Mouse (Mus musculus): ENCODE measurements around the gene Gm20388. TPM values are rescaled to one million over a fixed set of nuclear protein-coding genes. Genes with fewer than 3 reads are reported as not detected.
A peak's percentile ranks its signal among the peaks of the same experiment; 100 is the strongest.

Gene Gm20388
- polyA plus RNA-seq, 1 experiment from 2014 or later = 2.5 TPM

DNA sequence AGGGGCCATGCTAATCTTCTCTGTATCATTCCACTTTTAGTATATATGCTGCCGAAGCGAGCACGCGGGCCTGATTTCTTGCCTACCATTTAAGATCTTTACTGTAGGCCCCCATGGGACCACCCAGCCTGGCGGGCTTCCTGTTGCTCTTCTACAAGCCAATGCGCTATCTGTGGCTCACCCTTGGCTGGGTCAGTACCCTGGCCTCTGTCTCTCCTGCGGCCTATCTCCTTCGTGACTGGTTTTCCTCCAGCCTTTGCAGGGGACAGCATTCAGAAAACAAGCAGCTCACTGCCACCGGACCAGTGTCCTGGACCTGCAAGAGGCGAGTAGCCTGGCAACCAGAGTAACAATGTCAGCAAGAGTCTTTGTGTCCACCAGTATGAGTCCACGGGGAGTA lies 2610.0 kb downstream of the Gm20388 start:
- 88% methylated on average over 11 of the region's 11 CpGs for WGBS
- H3K27ac ChIP-seq = peak overlapping the region; percentile 56

GRCm38 (mm10) chr8:122522796-122523651 lies 2612.4 kb downstream of the Gm20388 start:
- WGBS = 47% methylated on average over 14 of the region's 14 CpGs
- peaks cover 73% of the 10 kb centered on the region for H3K4me1 ChIP-seq
- H3K4me3 ChIP-seq = peak overlapping the region; percentile 28

More for the DNA sequence above, 2610.0 kb downstream of the Gm20388 start:
- Histone ChIP-seq H3K4me3 (no peak overlapping the region), H3K9me3 (replicated peaks) (no peaks in the 10 kb centered on the region), H3K4me1 (peaks cover 73% of the 10 kb centered on the region), H3K36me3 (no peaks in the 10 kb centered on the region), H3K27me3 (ENCODE audit: low read depth, poor library complexity, severe bottlenecking) (no peaks in the 10 kb centered on the region)
- DNase-seq (ENCODE audit: low spot score) = no peak

DNA sequence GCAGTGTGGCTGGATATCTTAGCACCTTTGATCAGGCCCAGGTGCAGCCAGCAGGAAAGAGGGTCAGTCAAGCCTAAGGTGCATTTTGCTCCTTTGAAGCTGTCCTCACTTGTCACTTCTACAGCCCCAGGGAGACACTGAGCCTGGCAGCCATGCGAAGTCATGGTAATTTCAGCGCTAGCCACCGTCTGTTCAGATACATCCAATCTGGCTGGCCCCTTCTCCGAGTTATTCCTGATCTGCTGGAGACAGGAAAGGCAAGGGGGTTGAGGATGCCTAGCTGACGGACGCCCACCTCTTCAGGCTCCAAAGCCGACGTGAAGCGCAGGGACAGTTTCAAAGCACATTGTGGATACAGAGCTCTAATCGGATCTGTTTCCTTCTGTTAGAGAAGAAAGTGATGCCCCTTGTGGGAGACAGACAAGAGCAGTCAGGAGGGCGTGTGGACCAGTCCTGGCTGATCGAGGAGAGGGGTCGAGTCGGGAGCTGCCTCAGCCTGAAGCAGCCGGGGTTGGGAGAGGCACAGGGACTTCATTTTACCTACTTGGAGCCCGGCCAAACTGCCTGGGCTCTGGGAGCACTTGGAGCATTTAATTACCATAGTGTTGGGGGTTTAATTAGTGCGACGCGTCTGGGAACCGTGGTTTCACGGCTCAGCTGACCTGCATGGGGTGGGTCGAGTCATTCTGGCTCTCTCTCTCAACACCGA lies 2613.2 kb downstream of the Gm20388 start:
- peak; percentile 43 for DNase-seq (ENCODE audit: low spot score)

More at GRCm38 (mm10) chr8:122522796-122523651, 2612.4 kb downstream of the Gm20388 start:
- Histone ChIP-seq H3K27ac (peak overlapping the region; percentile 81), H3K9me3 (replicated peaks) (no peaks in the 10 kb centered on the region), H3K36me3 (peaks cover 3% of the 10 kb centered on the region; the same call in 1 of the 2 replicates), H3K27me3 (ENCODE audit: low read depth, poor library complexity, severe bottlenecking) (no peaks in the 10 kb centered on the region)
- peak; percentile 48 for DNase-seq (ENCODE audit: low spot score)

GRCm38 (mm10) chr8:122524506-122524905 lies 2613.9 kb downstream of the Gm20388 start:
- no peak for DNase-seq (ENCODE audit: low spot score)
- peaks cover 7% of the 10 kb centered on the region; the same call in 1 of the 2 replicates for H3K36me3 ChIP-seq
- H3K4me3 ChIP-seq = peak overlapping the region; percentile 28
- peaks cover 60% of the 10 kb centered on the region for H3K4me1 ChIP-seq
- H3K27me3 ChIP-seq (ENCODE audit: low read depth, poor library complexity, severe bottlenecking) = no peaks in the 10 kb centered on the region
- no peaks in the 10 kb centered on the region for H3K9me3 ChIP-seq (replicated peaks)
- 85% methylated on average over 6 of the region's 6 CpGs for WGBS
- H3K27ac ChIP-seq = peak overlapping the region; percentile 81

More for the DNA sequence above, 2613.2 kb downstream of the Gm20388 start:
- H3K4me3 ChIP-seq = peak overlapping the region; percentile 28
- peaks cover 7% of the 10 kb centered on the region; the same call in 1 of the 2 replicates for H3K36me3 ChIP-seq
- no peaks in the 10 kb centered on the region for H3K9me3 ChIP-seq (replicated peaks)
- peak overlapping the region; percentile 81 for H3K27ac ChIP-seq
- no peaks in the 10 kb centered on the region for H3K27me3 ChIP-seq (ENCODE audit: low read depth, poor library complexity, severe bottlenecking)
- WGBS = 25% methylated on average over 23 of the region's 23 CpGs
- H3K4me1 ChIP-seq = peaks cover 65% of the 10 kb centered on the region

- H3K4me3 ChIP-seq = no peak overlapping the region
- H3K9me3 ChIP-seq (replicated peaks) = no peaks in the 10 kb centered on the region
- WGBS = 70% methylated on average over 6 of the region's 6 CpGs
- peak overlapping the region; percentile 81 for H3K27ac ChIP-seq
- no peak for DNase-seq (ENCODE audit: low spot score)
- H3K4me1 ChIP-seq = peaks cover 55% of the 10 kb centered on the region
- H3K36me3 ChIP-seq = peaks cover 7% of the 10 kb centered on the region; the same call in 1 of the 2 replicates
- no peaks in the 10 kb centered on the region for H3K27me3 ChIP-seq (ENCODE audit: low read depth, poor library complexity, severe bottlenecking)
Measured at GRCm38 (mm10) chr8:122525004-122525403, 2614.4 kb downstream of the Gm20388 start.

DNA sequence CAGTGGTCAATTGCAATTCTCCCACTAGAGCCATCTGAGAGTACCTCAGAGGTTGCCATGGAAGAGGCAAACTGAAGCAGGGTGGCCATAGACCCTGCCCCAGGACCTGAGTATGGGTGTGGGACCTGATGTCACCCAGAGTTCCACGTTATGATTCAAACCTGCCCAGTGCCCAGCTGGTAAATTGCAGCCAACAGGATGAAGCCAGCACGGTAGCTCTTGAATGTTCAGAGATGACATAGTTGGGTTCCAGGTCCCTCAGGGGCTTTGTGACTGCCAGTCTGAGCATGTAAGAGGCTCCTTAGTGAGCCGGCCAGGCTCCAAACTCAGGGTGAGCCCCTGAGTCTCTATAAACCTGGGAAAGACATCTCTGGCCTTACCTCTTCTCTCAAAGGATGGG lies 2615.4 kb downstream of the Gm20388 start:
- no peak for DNase-seq (ENCODE audit: low spot score)
- 77% methylated on average over 3 of the region's 3 CpGs for WGBS
- Histone ChIP-seq H3K27me3 (ENCODE audit: low read depth, poor library complexity, severe bottlenecking) (no peaks in the 10 kb centered on the region), H3K27ac (peak overlapping the region; percentile 59; the same call in 1 of the 2 replicates), H3K36me3 (peaks cover 7% of the 10 kb centered on the region; the same call in 1 of the 2 replicates), H3K9me3 (replicated peaks) (no peaks in the 10 kb centered on the region), H3K4me1 (peaks cover 54% of the 10 kb centered on the region), H3K4me3 (no peak overlapping the region)

DNA sequence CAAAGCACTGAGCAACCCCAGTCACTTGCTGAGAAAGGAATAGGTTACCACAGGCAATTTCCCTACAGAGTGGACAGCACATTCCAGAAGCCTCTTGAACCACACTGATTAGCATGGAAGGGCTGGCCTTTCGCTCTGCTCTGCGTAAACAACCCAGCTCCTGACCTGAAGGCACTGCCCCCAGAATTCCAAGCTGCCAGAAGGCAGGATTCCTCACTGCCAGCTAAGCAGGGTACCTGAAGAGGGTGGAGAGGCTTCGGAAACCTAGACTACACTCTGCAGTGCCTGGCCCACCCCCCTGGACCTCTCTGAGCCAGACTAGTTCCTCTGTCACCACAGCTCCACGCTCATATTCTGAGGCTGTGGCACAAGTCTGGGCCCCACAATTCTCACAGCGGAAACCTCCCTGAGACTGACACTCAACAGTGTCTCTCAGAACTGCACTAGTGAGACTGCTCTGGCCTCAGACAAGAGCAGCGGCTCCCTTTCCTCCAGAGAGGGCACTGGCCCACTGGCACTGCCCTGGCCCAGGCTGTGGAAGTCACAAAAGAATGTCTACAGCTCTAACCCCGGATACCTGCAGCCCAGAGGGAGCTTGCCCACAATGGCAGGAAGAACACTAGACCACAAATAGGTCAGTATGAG lies 2616.0 kb downstream of the Gm20388 start:
- H3K36me3 ChIP-seq = peaks cover 7% of the 10 kb centered on the region; the same call in 1 of the 2 replicates
- no peaks in the 10 kb centered on the region for H3K9me3 ChIP-seq (replicated peaks)
- peak overlapping the region; percentile 59 for H3K27ac ChIP-seq
- DNase-seq (ENCODE audit: low spot score) = no peak
- no peaks in the 10 kb centered on the region for H3K27me3 ChIP-seq (ENCODE audit: low read depth, poor library complexity, severe bottlenecking)
- peaks cover 58% of the 10 kb centered on the region for H3K4me1 ChIP-seq
- 65% methylated on average over 7 of the region's 7 CpGs for WGBS
- H3K4me3 ChIP-seq = 0 out of 2 replicates have a peak overlapping the region, but pooled peaks have one; percentile 4

DNA sequence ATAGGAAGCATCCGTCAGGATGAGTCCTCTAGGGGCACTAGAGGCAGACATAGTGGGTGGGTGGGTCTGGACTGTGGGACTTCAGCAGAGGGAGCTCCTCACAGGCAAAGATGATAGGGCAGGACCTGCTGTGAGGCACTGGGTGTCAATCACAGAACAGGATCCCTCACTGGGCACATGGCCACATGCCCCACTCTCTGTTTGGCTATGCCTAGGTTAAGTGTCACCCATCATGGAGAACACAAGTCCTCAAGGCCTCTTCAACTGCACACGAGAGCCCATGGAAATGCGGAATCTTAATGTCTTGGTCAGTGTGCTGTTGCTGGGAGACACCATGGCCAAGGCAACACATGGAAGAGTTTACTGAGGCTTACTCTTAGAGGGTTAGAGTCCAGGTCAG lies 2617.3 kb downstream of the Gm20388 start:
- H3K4me1 ChIP-seq = peaks cover 66% of the 10 kb centered on the region
- no peak overlapping the region for H3K27ac ChIP-seq
- no peaks in the 10 kb centered on the region for H3K27me3 ChIP-seq (ENCODE audit: low read depth, poor library complexity, severe bottlenecking)
- peaks cover 7% of the 10 kb centered on the region; the same call in 1 of the 2 replicates for H3K36me3 ChIP-seq
- no peak overlapping the region for H3K4me3 ChIP-seq
- H3K9me3 ChIP-seq (replicated peaks) = no peaks in the 10 kb centered on the region
- no peak for DNase-seq (ENCODE audit: low spot score)
- WGBS = 98% methylated on average over 3 of the region's 3 CpGs

DNA sequence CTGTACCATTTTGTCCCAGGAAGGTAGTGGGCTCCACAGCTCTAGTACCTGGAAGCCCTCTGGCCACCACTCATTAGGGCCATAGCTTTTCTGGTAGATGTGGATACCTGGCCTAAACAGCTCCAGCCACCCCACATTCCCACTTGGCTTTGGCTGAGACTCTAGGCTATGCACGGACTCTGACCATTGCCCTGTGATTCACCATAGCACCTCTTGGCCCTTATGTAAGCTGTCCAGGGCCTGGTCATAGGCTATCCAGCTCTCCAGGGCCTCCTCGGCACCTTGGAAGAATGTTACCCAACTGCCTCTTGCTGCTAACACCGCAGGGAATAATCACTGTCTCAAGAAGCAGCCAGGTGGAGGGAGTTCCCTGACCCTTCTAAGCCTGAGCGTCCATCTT lies 2618.5 kb downstream of the Gm20388 start:
- no peak overlapping the region for H3K4me3 ChIP-seq
- WGBS = 90% methylated on average over 4 of the region's 4 CpGs
- H3K4me1 ChIP-seq = peaks cover 60% of the 10 kb centered on the region
- H3K27ac ChIP-seq = no peak overlapping the region
- no peak for DNase-seq (ENCODE audit: low spot score)
- no peaks in the 10 kb centered on the region for H3K27me3 ChIP-seq (ENCODE audit: low read depth, poor library complexity, severe bottlenecking)
- peaks cover 7% of the 10 kb centered on the region; the same call in 1 of the 2 replicates for H3K36me3 ChIP-seq
- H3K9me3 ChIP-seq (replicated peaks) = no peaks in the 10 kb centered on the region

DNA sequence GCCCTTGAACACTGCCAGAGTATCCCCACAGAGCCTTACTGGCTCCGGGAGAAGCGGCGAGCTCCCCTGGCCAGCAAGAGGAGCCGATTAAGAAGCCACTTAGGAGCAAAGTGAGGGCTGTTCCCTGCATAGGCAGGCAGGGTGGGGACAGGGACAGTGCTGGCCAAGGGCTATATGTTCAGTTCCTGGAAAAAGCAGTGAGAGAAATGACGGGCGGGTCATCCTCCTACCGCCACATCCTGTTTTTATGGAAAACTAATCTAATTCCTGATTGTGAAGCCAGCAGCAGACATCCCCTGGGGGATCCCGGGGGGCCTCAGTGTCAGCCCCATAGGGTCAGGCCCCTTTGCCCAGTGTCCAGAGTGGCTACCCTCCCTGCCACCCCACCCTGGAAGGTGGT lies 2620.7 kb downstream of the Gm20388 start:
- Histone ChIP-seq H3K4me1 (peaks cover 41% of the 10 kb centered on the region), H3K27me3 (ENCODE audit: low read depth, poor library complexity, severe bottlenecking) (no peaks in the 10 kb centered on the region), H3K9me3 (replicated peaks) (no peaks in the 10 kb centered on the region), H3K36me3 (peaks cover 7% of the 10 kb centered on the region; the same call in 1 of the 2 replicates), H3K4me3 (no peak overlapping the region), H3K27ac (peak overlapping the region; percentile 61)
- WGBS = 89% methylated on average over 8 of the region's 8 CpGs
- no peak for DNase-seq (ENCODE audit: low spot score)

DNA sequence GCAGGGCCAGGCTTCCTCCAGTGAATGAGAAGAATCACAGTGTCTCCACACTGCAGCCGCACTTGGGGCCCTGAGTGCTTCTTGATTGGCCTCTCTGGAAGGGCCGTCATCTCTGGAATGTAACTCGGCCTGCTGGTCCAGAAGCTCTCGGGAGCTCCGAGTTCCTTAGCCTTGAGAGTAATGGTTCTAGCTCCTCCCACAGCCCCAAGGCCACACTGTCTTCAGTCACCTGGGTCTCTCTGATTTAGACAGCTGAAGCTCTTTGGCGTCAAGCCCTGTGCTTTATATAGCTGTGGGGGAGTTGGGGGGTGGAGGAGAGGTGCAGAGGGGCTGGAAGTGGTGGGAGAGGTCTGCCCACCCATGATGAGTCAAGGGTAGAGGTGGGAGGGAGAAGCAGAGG lies 2626.4 kb downstream of the Gm20388 start:
- WGBS = 36% methylated on average over 6 of the region's 6 CpGs
- H3K27ac ChIP-seq = peak overlapping the region; percentile 47
- no peaks in the 10 kb centered on the region for H3K9me3 ChIP-seq (replicated peaks)
- peaks cover 37% of the 10 kb centered on the region for H3K4me1 ChIP-seq
- H3K36me3 ChIP-seq = peaks cover 10% of the 10 kb centered on the region
- no peak overlapping the region for H3K4me3 ChIP-seq
- no peaks in the 10 kb centered on the region for H3K27me3 ChIP-seq (ENCODE audit: low read depth, poor library complexity, severe bottlenecking)
- no peak for DNase-seq (ENCODE audit: low spot score)

GRCm38 (mm10) chr8:122537812-122538211 lies 2627.2 kb downstream of the Gm20388 start:
- no peaks in the 10 kb centered on the region for H3K9me3 ChIP-seq (replicated peaks)
- H3K36me3 ChIP-seq = peaks cover 10% of the 10 kb centered on the region
- H3K27me3 ChIP-seq (ENCODE audit: low read depth, poor library complexity, severe bottlenecking) = no peaks in the 10 kb centered on the region
- WGBS = 85% methylated on average over 2 of the region's 2 CpGs
- 0 out of 2 replicates have a peak overlapping the region, but pooled peaks have one; percentile 47 for H3K27ac ChIP-seq
- peaks cover 31% of the 10 kb centered on the region for H3K4me1 ChIP-seq
- DNase-seq (ENCODE audit: low spot score) = no peak
- H3K4me3 ChIP-seq = no peak overlapping the region
